Mouse (Mus musculus): ENCODE results near the gene Ptrh1. TPM values are rescaled to one million over a fixed set of nuclear protein-coding genes. Genes with fewer than 3 reads are reported as not detected.

Gene Ptrh1
- polyA plus RNA-seq, 1 experiment, result 65.8 TPM

DNA sequence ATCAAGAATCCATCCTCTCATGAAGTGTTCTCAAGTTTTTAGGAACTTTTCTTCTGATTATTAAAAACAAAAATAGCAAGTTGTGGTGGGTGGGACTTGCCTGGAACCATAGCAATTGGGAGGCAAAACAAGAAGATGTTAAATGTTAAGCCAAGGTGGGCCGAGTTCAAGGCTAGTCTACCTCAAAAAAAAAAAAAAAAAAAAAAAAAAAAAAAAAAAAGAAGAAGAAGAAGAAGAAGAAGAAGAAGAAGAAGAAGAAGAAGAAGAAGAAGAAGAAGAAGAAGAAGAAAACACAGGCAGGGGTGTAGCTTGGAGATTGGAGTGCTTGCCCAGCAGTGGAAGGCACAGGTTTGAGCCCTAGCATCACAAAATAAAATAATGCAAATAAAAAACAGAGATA lies 49.2 kb downstream of the Ptrh1 start:
- Histone ChIP-seq H3K36me3 (ENCODE audit: control insufficient read depth, insufficient read depth, low read length) (no peaks in the 10 kb centered on the region), H3K27me3 (ENCODE audit: control insufficient read depth, insufficient read depth, low read length) (no peaks in the 10 kb centered on the region), H3K27ac (ENCODE audit: insufficient read depth, low read depth, low read length) (no peak overlapping the region), H3K4me1 (ENCODE audit: control insufficient read depth, insufficient read depth, insufficient read length, low read length) (no peaks in the 10 kb centered on the region), H3K4me3 (ENCODE audit: low read depth, low read length) (no peak overlapping the region)
- TF ChIP-seq POLR2A (IDR thresholded peaks at IDR 0.05; ENCODE audit: low read depth, low read length), result no peak
- no peak for TF ChIP-seq CTCF (IDR thresholded peaks at IDR 0.05; ENCODE audit: extremely low read depth, insufficient read length, insufficient replicate concordance, low read depth, low read length)
- 100% methylated on average over 1 of the region's 1 CpGs for WGBS

- no peaks in the 10 kb centered on the region for H3K36me3 ChIP-seq (ENCODE audit: control insufficient read depth, insufficient read depth, low read length)
- TF ChIP-seq CTCF (IDR thresholded peaks at IDR 0.05; ENCODE audit: extremely low read depth, insufficient read length, insufficient replicate concordance, low read depth, low read length) (no peak), POLR2A (IDR thresholded peaks at IDR 0.05; ENCODE audit: low read depth, low read length) (no peak)
- no peak overlapping the region for H3K4me3 ChIP-seq (ENCODE audit: low read depth, low read length)
- no peaks in the 10 kb centered on the region for H3K4me1 ChIP-seq (ENCODE audit: control insufficient read depth, insufficient read depth, insufficient read length, low read length)
- H3K27me3 ChIP-seq (ENCODE audit: control insufficient read depth, insufficient read depth, low read length), result no peaks in the 10 kb centered on the region
- H3K27ac ChIP-seq (ENCODE audit: insufficient read depth, low read depth, low read length), result no peak overlapping the region
- 96% methylated on average over 6 of the region's 6 CpGs for WGBS
Observed at GRCm38 (mm10) chr2:32825796-32826195, 50.2 kb downstream of the Ptrh1 start.

Other genes starting within 250 kb of the Ptrh1 start
- gene Fam102a, start 240.5 kb upstream of the Ptrh1 start, polyA plus RNA-seq (2012; rRNA removed), result 55.2 and 96.2 TPM in 2 replicates
- 49.3 and 87.5 TPM in 2 replicates for gene Dpm2, start 204.9 kb upstream of the Ptrh1 start, polyA plus RNA-seq (2012; rRNA removed)
- gene Pip5kl1, start 201.0 kb upstream of the Ptrh1 start, polyA plus RNA-seq (2012; rRNA removed), result 0.15 and 0.25 TPM in 2 replicates
- gene 9430097D07Rik, start 200.1 kb upstream of the Ptrh1 start, polyA plus RNA-seq (2012; rRNA removed), result not detected in 2 replicates
- 9.1 and 9.6 TPM in 2 replicates for gene St6galnac4, start 188.7 kb upstream of the Ptrh1 start, polyA plus RNA-seq (2012; rRNA removed)
- 12.5 and 18.2 TPM in 2 replicates for gene St6galnac6, start 176.1 kb upstream of the Ptrh1 start, polyA plus RNA-seq (2012; rRNA removed)
- 3.4 and 3.7 TPM in 2 replicates for gene Ak1, start 154.0 kb upstream of the Ptrh1 start, polyA plus RNA-seq (2012; rRNA removed)
- 36.8 and 54.4 TPM in 2 replicates for gene Eng, start 129.2 kb upstream of the Ptrh1 start, polyA plus RNA-seq (2012; rRNA removed)
- gene Fpgs, start 71.6 kb upstream of the Ptrh1 start, polyA plus RNA-seq (2012; rRNA removed), result 25.6 and 26.0 TPM in 2 replicates
- 41.9 and 89.9 TPM in 2 replicates for gene Cdk9, start 62.7 kb upstream of the Ptrh1 start, polyA plus RNA-seq (2012; rRNA removed)
- gene Sh2d3c, start 54.7 kb upstream of the Ptrh1 start, polyA plus RNA-seq (2012; rRNA removed), result 10.9 and 25.3 TPM in 2 replicates
- gene 6330409D20Rik, start 34.8 kb upstream of the Ptrh1 start, polyA plus RNA-seq (2012; rRNA removed), result not detected in 2 replicates
- gene Tor2a, start 18.6 kb upstream of the Ptrh1 start, polyA plus RNA-seq (2012; rRNA removed), result 86.2 and 133 TPM in 2 replicates
- gene Ttc16, start 153 bp upstream of the Ptrh1 start, polyA plus RNA-seq (2012; rRNA removed), result 1.0 and 2.3 TPM in 2 replicates
- 0.06 TPM in 1 of 2 replicates, not detected in the other for gene Cfap157, start 8.6 kb downstream of the Ptrh1 start, polyA plus RNA-seq (2012; rRNA removed)
- 3.6 and 7.0 TPM in 2 replicates for gene Stxbp1, start 71.5 kb downstream of the Ptrh1 start, polyA plus RNA-seq (2012; rRNA removed)
- gene Fam129b, start 100.3 kb downstream of the Ptrh1 start, polyA plus RNA-seq (2012; rRNA removed), result 19.4 and 27.2 TPM in 2 replicates
- gene Rpl12, start 185.8 kb downstream of the Ptrh1 start, polyA plus RNA-seq (2012; rRNA removed), result 80.3 and 161 TPM in 2 replicates
- 6.4 and 12.0 TPM in 2 replicates for gene Lrsam1, start 185.8 kb downstream of the Ptrh1 start, polyA plus RNA-seq (2012; rRNA removed)
- 16.6 and 46.7 TPM in 2 replicates for gene Slc2a8, start 206.3 kb downstream of the Ptrh1 start, polyA plus RNA-seq (2012; rRNA removed)